Mouse (Mus musculus) lung, postnatal 4 days (tissue): ENCODE measurements at regions not wholly inside any gene's neighbourhood (a gene's known extent, or its start where the extent isn't known, plus 50 kb on each side); places are given as distances from the start of the nearest gene placed in this dataset.

Experiments used
- DNase-seq, 2 experiments: peaks; one replicate each; pipeline ENCODE4 v3.0.0; 2021

- peak; percentile 53 to 74 for DNase-seq
Observed at GRCm38 (mm10) chr1:185091816-185092558, 92.6 kb upstream of the Mark1 start.

GRCm38 (mm10) chr1:185089196-185089595 lies 89.8 kb upstream of the Mark1 start:
- DNase-seq, result no peak

- DNase-seq, result no peak
Observed at GRCm38 (mm10) chr1:185083191-185083590, 83.8 kb upstream of the Mark1 start.

GRCm38 (mm10) chr1:185080118-185080517 lies 80.7 kb upstream of the Mark1 start:
- no peak for DNase-seq

GRCm38 (mm10) chr1:185079331-185079880 lies 80.0 kb upstream of the Mark1 start:
- DNase-seq, result no peak

GRCm38 (mm10) chr1:185074001-185074400 lies 74.6 kb upstream of the Mark1 start:
- DNase-seq, result no peak

GRCm38 (mm10) chr1:185072766-185073165 lies 73.4 kb upstream of the Mark1 start:
- no peak for DNase-seq

GRCm38 (mm10) chr1:185071566-185071965 lies 72.2 kb upstream of the Mark1 start:
- DNase-seq, result no peak

- no peak for DNase-seq
Observed at GRCm38 (mm10) chr1:185070853-185071149, 71.4 kb upstream of the Mark1 start.

- peak; percentile 19 to 24 for DNase-seq
Observed at GRCm38 (mm10) chr1:185070062-185070852, 70.9 kb upstream of the Mark1 start.

GRCm38 (mm10) chr1:185068136-185068535 lies 68.8 kb upstream of the Mark1 start:
- DNase-seq, result no peak

GRCm38 (mm10) chr1:185067661-185068060 lies 68.3 kb upstream of the Mark1 start:
- DNase-seq, result no peak

- DNase-seq, result peak in 1 of 2 experiments; percentile 42
Observed at GRCm38 (mm10) chr1:185065056-185065455, 65.7 kb upstream of the Mark1 start.

GRCm38 (mm10) chr1:185062103-185062502 lies 62.7 kb upstream of the Mark1 start:
- peak in 1 of 2 experiments; percentile 29 for DNase-seq

GRCm38 (mm10) chr1:185057443-185057842 lies 58.1 kb upstream of the Mark1 start:
- DNase-seq, result no peak

GRCm38 (mm10) chr1:185052700-185053099 lies 53.3 kb upstream of the Mark1 start:
- no peak for DNase-seq

GRCm38 (mm10) chr1:185049980-185050379 lies 50.6 kb upstream of the Mark1 start:
- no peak for DNase-seq
